Mouse (Mus musculus): ENCODE results near the gene Hist2h2ac.
"Not testable (repeated sequence)": the region's sequence is repeated elsewhere in the genome, so short reads cannot be mapped to it uniquely, and the experiment has no call there.

- TF ChIP-seq CTCF (IDR thresholded peaks at IDR 0.05; ENCODE audit: low read depth, low read length); POLR2A (IDR thresholded peaks at IDR 0.05; ENCODE audit: extremely low read depth, insufficient read depth, low read length): not testable (repeated sequence)
These were observed 18.5 kb upstream of the Hist2h2ac start, which contains the start of gene Hist2h3c2 for GRCm38 (mm10) chr3:96238954-96239793.
